Mouse (Mus musculus) ES-Bruce4 (cell line): ENCODE results near the gene Cpox.

Experiments used
- CTCF ChIP-seq: IDR thresholded peaks from one replicate; pipeline ENCODE4 v1.8.1; 2011; ENCODE audit warnings: low read depth, low read length
- POLR2A ChIP-seq: IDR thresholded peaks from one replicate; pipeline ENCODE4 v1.8.1; 2011; ENCODE audit warnings: low read length; ENCODE audit not compliant: insufficient read depth

GRCm38 (mm10) chr16:58669917-58670630 lies at the start of gene Cpox:
- TF ChIP-seq CTCF (no peak), POLR2A (peak; percentile 64)
